Mouse (Mus musculus): Measurements from ENCODE around the gene Nek10. TPM values are rescaled to one million over a fixed set of nuclear protein-coding genes. Genes with fewer than 3 reads are reported as not detected.
"Not testable (repeated sequence)": the region's sequence is repeated elsewhere in the genome, so short reads cannot be mapped to it uniquely, and the experiment has no call there.

Gene Nek10
- polyA plus RNA-seq (2012; rRNA removed): 0.08 and 0.16 TPM in 2 replicates

DNA sequence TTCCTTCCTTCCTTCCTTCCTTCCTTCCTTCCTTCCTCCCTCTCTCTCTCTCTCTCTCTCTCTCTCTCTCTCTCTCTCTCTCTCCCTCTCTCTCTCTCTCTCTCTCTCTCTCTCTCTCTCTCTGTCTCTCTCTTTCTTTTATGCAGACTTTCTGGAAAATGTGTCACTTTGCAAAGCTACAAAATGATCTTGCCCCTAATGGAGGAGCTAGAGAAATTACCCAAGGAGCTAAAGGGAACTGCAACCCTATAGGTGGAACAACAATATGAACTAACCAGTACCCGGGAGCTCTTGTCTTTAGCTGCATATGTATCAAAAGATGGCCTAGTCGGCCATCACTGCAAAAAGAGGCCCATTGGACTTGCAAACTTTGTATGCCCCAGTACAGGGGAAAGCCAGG, at the start of gene Nek10:
TSS of gene Nek10 (plus strand) at position 301 of the 400 bp plus-strand sequence.
- not testable (repeated sequence) for H3K27ac ChIP-seq (ENCODE audit: insufficient read depth, low read length); H3K27me3 ChIP-seq (ENCODE audit: control insufficient read depth, insufficient read depth, low read length); H3K4me3 ChIP-seq (replicated peaks; ENCODE audit: insufficient read depth, low read depth, low read length); DNase-seq; H3K4me1 ChIP-seq (ENCODE audit: control insufficient read depth, insufficient read depth, low read length)
- 68% methylated on average over 2 of the region's 2 CpGs for WGBS

- no peak overlapping the region for H3K27ac ChIP-seq (ENCODE audit: insufficient read depth, low read length)
- no peaks in the 10 kb centered on the region for H3K4me1 ChIP-seq (ENCODE audit: control insufficient read depth, insufficient read depth, low read length)
- no peak for DNase-seq
- no peak overlapping the region for H3K4me3 ChIP-seq (replicated peaks; ENCODE audit: insufficient read depth, low read depth, low read length)
- no peak for TF ChIP-seq CTCF (IDR thresholded peaks at IDR 0.05; ENCODE audit: borderline replicate concordance, insufficient read depth, low read depth, low read length)
- TF ChIP-seq POLR2A (IDR thresholded peaks at IDR 0.05; ENCODE audit: borderline replicate concordance, insufficient read depth, low read length): no peak
- WGBS: 90% methylated on average over 2 of the region's 2 CpGs
- H3K27me3 ChIP-seq (ENCODE audit: control insufficient read depth, insufficient read depth, low read length): no peaks in the 10 kb centered on the region
These were observed 22.0 kb upstream of the Nek10 start for GRCm38 (mm10) chr14:14781169-14781568.

DNA sequence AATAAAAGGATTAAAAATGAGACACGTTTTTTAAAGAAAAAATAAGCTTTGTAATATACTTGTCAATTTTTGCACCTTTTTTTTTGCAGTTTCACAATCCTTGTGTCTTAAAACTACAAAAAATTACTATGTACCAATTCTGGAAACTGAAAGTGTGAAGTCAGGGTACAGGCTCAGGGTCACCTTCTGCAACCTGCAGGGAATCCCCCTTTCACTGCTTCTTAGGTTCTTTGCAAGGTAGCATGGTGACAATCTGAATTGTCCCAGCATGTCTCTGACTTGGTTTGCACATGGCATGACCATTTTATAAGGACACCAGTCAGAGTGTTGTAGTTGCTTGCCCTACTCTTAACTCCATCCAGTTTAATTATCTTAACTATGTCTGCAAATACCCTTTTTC, 19.0 kb upstream of the Nek10 start:
- no peak overlapping the region for H3K4me3 ChIP-seq (replicated peaks; ENCODE audit: insufficient read depth, low read depth, low read length)
- H3K27me3 ChIP-seq (ENCODE audit: control insufficient read depth, insufficient read depth, low read length): no peaks in the 10 kb centered on the region
- 95% methylated on average over 1 of the region's 1 CpGs for WGBS
- DNase-seq: no peak
- no peak for TF ChIP-seq CTCF (IDR thresholded peaks at IDR 0.05; ENCODE audit: borderline replicate concordance, insufficient read depth, low read depth, low read length)
- TF ChIP-seq POLR2A (IDR thresholded peaks at IDR 0.05; ENCODE audit: borderline replicate concordance, insufficient read depth, low read length): no peak
- H3K27ac ChIP-seq (ENCODE audit: insufficient read depth, low read length): no peak overlapping the region
- H3K4me1 ChIP-seq (ENCODE audit: control insufficient read depth, insufficient read depth, low read length): no peaks in the 10 kb centered on the region

- H3K27me3 ChIP-seq (ENCODE audit: control insufficient read depth, insufficient read depth, low read length): no peaks in the 10 kb centered on the region
- WGBS: 93% methylated on average over 1 of the region's 1 CpGs
These were observed 16.2 kb upstream of the Nek10 start for GRCm38 (mm10) chr14:14786979-14787378.

DNA sequence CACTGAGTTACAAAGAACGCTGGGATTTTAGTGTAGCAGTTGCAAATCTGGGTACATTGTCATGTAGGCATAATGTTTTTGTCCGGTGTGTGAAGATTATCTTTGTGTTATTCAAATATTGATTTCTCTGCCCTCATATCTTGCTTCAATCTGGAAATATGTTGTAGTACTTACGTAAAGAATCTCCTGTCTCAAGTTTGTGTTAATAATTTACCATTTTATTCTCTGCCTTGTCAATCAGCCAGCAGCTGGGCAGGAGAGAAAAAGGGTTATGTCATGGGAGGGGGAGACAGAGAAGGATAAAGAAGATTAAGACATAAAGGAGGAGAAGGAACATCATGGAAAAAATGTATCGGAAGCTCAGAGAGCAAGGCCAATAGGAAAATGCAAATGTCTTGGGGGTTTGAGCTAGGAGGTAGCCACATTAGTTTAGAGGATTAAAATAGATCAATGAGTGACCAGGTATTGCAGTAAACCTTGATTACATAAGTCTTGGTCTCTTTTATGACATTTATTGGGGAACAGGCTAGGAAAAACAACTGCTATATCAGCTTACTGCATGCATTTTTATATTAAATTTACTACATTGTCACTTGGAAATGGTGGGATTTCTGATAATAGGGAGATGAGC, 13.3 kb upstream of the Nek10 start:
- Histone ChIP-seq H3K27ac (ENCODE audit: insufficient read depth, low read length) (no peak overlapping the region), H3K4me1 (ENCODE audit: control insufficient read depth, insufficient read depth, low read length) (no peaks in the 10 kb centered on the region), H3K27me3 (ENCODE audit: control insufficient read depth, insufficient read depth, low read length) (no peaks in the 10 kb centered on the region), H3K4me3 (replicated peaks; ENCODE audit: insufficient read depth, low read depth, low read length) (no peak overlapping the region)
- no peak for DNase-seq
- TF ChIP-seq CTCF (IDR thresholded peaks at IDR 0.05; ENCODE audit: borderline replicate concordance, insufficient read depth, low read depth, low read length): no peak
- no peak for TF ChIP-seq POLR2A (IDR thresholded peaks at IDR 0.05; ENCODE audit: borderline replicate concordance, insufficient read depth, low read length)
- 96% methylated on average over 4 of the region's 4 CpGs for WGBS

More at GRCm38 (mm10) chr14:14786979-14787378, 16.2 kb upstream of the Nek10 start:
- no peak overlapping the region for H3K4me3 ChIP-seq (replicated peaks; ENCODE audit: insufficient read depth, low read depth, low read length)
- TF ChIP-seq CTCF (IDR thresholded peaks at IDR 0.05; ENCODE audit: borderline replicate concordance, insufficient read depth, low read depth, low read length) (no peak), POLR2A (IDR thresholded peaks at IDR 0.05; ENCODE audit: borderline replicate concordance, insufficient read depth, low read length) (no peak)
- H3K27ac ChIP-seq (ENCODE audit: insufficient read depth, low read length): no peak overlapping the region
- H3K4me1 ChIP-seq (ENCODE audit: control insufficient read depth, insufficient read depth, low read length): no peaks in the 10 kb centered on the region
- no peak for DNase-seq

DNA sequence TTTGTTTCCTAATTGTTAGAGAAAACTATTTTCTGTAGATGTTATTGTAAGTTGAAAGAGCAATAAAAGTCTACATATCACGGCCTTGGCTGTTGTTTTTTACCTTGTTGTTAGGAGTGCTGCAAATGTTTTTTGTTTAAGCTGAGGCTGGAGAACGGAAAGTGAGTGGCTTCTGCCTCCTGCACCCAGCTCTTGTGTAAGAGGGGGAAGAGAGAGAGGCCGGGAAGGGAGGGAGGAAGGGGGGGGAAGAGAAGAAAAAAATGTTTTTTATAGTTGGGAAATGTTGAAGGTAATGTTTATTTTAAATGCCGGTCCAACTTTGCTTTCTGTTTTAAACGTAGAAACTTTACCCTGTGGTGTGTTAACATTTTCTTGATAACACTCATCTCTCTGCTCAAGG, 3.4 kb upstream of the Nek10 start:
- Histone ChIP-seq H3K4me3 (replicated peaks; ENCODE audit: insufficient read depth, low read depth, low read length) (no peak overlapping the region), H3K27me3 (ENCODE audit: control insufficient read depth, insufficient read depth, low read length) (no peaks in the 10 kb centered on the region), H3K4me1 (ENCODE audit: control insufficient read depth, insufficient read depth, low read length) (no peaks in the 10 kb centered on the region), H3K27ac (ENCODE audit: insufficient read depth, low read length) (no peak overlapping the region)
- TF ChIP-seq CTCF (IDR thresholded peaks at IDR 0.05; ENCODE audit: borderline replicate concordance, insufficient read depth, low read depth, low read length) (no peak), POLR2A (IDR thresholded peaks at IDR 0.05; ENCODE audit: borderline replicate concordance, insufficient read depth, low read length) (no peak)
- no peak for DNase-seq
- WGBS: 90% methylated on average over 5 of the region's 5 CpGs

GRCm38 (mm10) chr14:14800332-14800731, 2.9 kb upstream of the Nek10 start:
- no peaks in the 10 kb centered on the region for H3K27me3 ChIP-seq (ENCODE audit: control insufficient read depth, insufficient read depth, low read length)
- no peaks in the 10 kb centered on the region for H3K4me1 ChIP-seq (ENCODE audit: control insufficient read depth, insufficient read depth, low read length)
- H3K27ac ChIP-seq (ENCODE audit: insufficient read depth, low read length): no peak overlapping the region
- no peak for DNase-seq
- 96% methylated on average over 4 of the region's 4 CpGs for WGBS
- H3K4me3 ChIP-seq (replicated peaks; ENCODE audit: insufficient read depth, low read depth, low read length): no peak overlapping the region
- no peak for TF ChIP-seq POLR2A (IDR thresholded peaks at IDR 0.05; ENCODE audit: borderline replicate concordance, insufficient read depth, low read length)
- no peak for TF ChIP-seq CTCF (IDR thresholded peaks at IDR 0.05; ENCODE audit: borderline replicate concordance, insufficient read depth, low read depth, low read length)

DNA sequence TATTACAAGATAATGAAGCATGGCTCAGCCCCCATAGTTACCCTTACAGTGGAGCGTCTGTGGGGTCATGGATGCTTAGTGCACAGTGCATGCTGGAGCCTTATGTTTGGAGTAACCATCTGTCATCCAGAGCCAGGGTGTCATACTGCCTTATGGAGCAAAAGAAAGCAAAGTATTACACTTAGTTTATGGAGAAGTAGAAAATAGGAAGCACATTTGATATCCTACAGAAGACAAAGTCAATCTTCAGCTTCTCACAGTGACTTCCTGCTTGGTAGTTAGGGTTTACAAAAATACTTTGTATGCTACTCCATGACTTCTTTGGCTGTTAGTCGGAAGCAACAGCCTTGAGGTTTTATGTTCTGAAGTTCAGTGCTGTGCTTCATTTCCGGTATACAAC, 2.4 kb upstream of the Nek10 start:
- H3K27ac ChIP-seq (ENCODE audit: insufficient read depth, low read length): no peak overlapping the region
- H3K4me3 ChIP-seq (replicated peaks; ENCODE audit: insufficient read depth, low read depth, low read length): no peak overlapping the region
- TF ChIP-seq CTCF (IDR thresholded peaks at IDR 0.05; ENCODE audit: borderline replicate concordance, insufficient read depth, low read depth, low read length): no peak
- no peak for TF ChIP-seq POLR2A (IDR thresholded peaks at IDR 0.05; ENCODE audit: borderline replicate concordance, insufficient read depth, low read length)
- H3K4me1 ChIP-seq (ENCODE audit: control insufficient read depth, insufficient read depth, low read length): no peaks in the 10 kb centered on the region
- no peaks in the 10 kb centered on the region for H3K27me3 ChIP-seq (ENCODE audit: control insufficient read depth, insufficient read depth, low read length)
- no peak for DNase-seq
- 91% methylated on average over 3 of the region's 3 CpGs for WGBS

All from cerebellum, adult 2 months (tissue).